Mouse (Mus musculus): Measurements from ENCODE around the gene Yju2.

DNA sequence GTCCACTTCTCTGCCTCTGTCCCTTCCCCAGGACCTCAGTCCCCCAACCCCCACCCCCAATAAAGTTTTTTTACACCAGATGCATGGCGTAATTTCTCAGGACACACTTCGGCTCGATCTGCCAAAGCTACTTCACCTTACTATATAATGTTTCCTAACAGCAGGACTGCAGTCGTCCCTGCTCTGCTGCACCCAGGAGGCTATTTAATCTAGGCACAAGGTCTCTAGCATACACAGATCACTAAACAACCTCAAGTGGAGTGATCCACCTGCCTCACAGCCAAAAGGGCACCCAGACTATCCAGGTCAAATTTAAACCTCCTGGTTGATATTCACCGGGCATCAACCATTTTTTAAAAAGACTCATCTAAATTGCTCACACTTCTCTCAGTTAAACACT lies 13.2 kb upstream of the Yju2 start:
- TF ChIP-seq POLR2A (IDR thresholded peaks at IDR 0.05; ENCODE audit: insufficient read depth, low read depth, low read length) (no peak), CTCF (IDR thresholded peaks at IDR 0.05; ENCODE audit: insufficient read depth, low read depth, low read length) (no peak)
